Mouse (Mus musculus) spleen, adult 2 months (tissue): Measurements from ENCODE around the gene Gsdmc3.

ENCODE experiments used
- CTCF ChIP-seq: fragments of 200-500 bp; IDR thresholded peaks from 2 replicates; pipeline ENCODE4 v1.5.1; 2011; ENCODE audit warnings: mild to moderate bottlenecking, inconsistent platforms; ENCODE audit not compliant: insufficient read depth, insufficient read length, insufficient replicate concordance; ENCODE audit errors: extremely low read depth
- POLR2A ChIP-seq: fragments of 200-500 bp; IDR thresholded peaks from 2 replicates; pipeline ENCODE4 v1.6.1; 2011; ENCODE audit warnings: low read depth, low read length, inconsistent platforms

- TF ChIP-seq POLR2A (no peak), CTCF (no peak)
These were observed 46.1 kb upstream of the Gsdmc3 start for GRCm38 (mm10) chr15:63924484-63924883.
